Mouse (Mus musculus) forebrain, embryonic 12.5 days (tissue): ENCODE results near the gene Slc6a19. TPM values are rescaled to one million over a fixed set of nuclear protein-coding genes. Genes with fewer than 3 reads are reported as not detected.

Source experiments
- ATAC-seq: fragments of 200-750 bp; cut with Nextera tagmentation; 2 replicates; pipeline ENCODE4 v1.8.0; 2017; ENCODE audit warnings: moderate TSS enrichment; ENCODE audit not compliant: low FRiP score
- H3K27ac ChIP-seq: fragments of 300-500 bp; sonication (generic); 2 replicates; pipeline ENCODE4 v1.5.1; 2016; ENCODE audit warnings: mild to moderate bottlenecking
- H3K27me3 ChIP-seq: fragments of 300-500 bp; sonication (generic); 2 replicates; pipeline ENCODE4 v1.6.1; 2016; ENCODE audit warnings: mild to moderate bottlenecking
- H3K36me3 ChIP-seq: fragments of 300-500 bp; sonication (generic); replicated peaks from 2 replicates; pipeline ENCODE4 v1.6.1; 2016; ENCODE audit warnings: mild to moderate bottlenecking
- H3K4me1 ChIP-seq: fragments of 300-500 bp; sonication (generic); 2 replicates; pipeline ENCODE4 v1.6.1; 2016
- H3K4me2 ChIP-seq: fragments of 300-500 bp; sonication (generic); 2 replicates; pipeline ENCODE4 v1.6.1; 2016; ENCODE audit warnings: mild to moderate bottlenecking, moderate library complexity
- H3K4me3 ChIP-seq: fragments of 300-500 bp; sonication (generic); replicated peaks from 2 replicates; pipeline ENCODE4 v1.5.1; 2016; ENCODE audit warnings: mild to moderate bottlenecking
- H3K9ac ChIP-seq: fragments of 300-500 bp; sonication (generic); 2 replicates; pipeline ENCODE4 v1.6.1; 2016; ENCODE audit warnings: mild to moderate bottlenecking
- H3K9me3 ChIP-seq: fragments of 300-500 bp; sonication (generic); 2 replicates; pipeline ENCODE4 v1.6.1; 2016
- WGBS: fragments of 180-500 bp; shearing (Covaris S2); methylation state at CpG from one replicate; pipeline ENCODE4 v1.1.7; 2016; 5-methylcytosine and 5-hydroxymethylcytosine counted together
- polyA plus RNA-seq: library from polyadenylated mRNA; unstranded; fragments of >200 nt; fragmentation: Nextera tagmentation; extraction: Ambion mirVana; gene quantifications from 2 replicates; pipeline ENCODE4 v1.2.1, GENCODE M21; 2016

Gene Slc6a19
- polyA plus RNA-seq, 1 experiment from 2014 or later: 0.22 TPM

- H3K27ac ChIP-seq: no peak overlapping the region
- no peak overlapping the region for H3K4me2 ChIP-seq
- peaks cover 6% of the 10 kb centered on the region; the same call in 1 of the 2 replicates for H3K36me3 ChIP-seq
- H3K4me1 ChIP-seq: no peaks in the 10 kb centered on the region
- H3K27me3 ChIP-seq: no peaks in the 10 kb centered on the region
- H3K9me3 ChIP-seq: no peaks in the 10 kb centered on the region
- WGBS: 91% methylated on average over 4 of the region's 4 CpGs
- no peak overlapping the region for H3K9ac ChIP-seq
- ATAC-seq: no peak
- H3K4me3 ChIP-seq: no peak overlapping the region
Observed at GRCm38 (mm10) chr13:73641296-73641695, 63.4 kb downstream of the Slc6a19 start.

GRCm38 (mm10) chr13:73637826-73638225, 66.8 kb downstream of the Slc6a19 start:
- Histone ChIP-seq H3K27ac (no peak overlapping the region), H3K36me3 (peaks cover 24% of the 10 kb centered on the region), H3K9ac (no peak overlapping the region), H3K9me3 (no peaks in the 10 kb centered on the region), H3K4me2 (no peak overlapping the region), H3K27me3 (no peaks in the 10 kb centered on the region), H3K4me1 (no peaks in the 10 kb centered on the region), H3K4me3 (no peak overlapping the region)
- WGBS: 89% methylated on average over 5 of the region's 6 CpGs
- no peak for ATAC-seq

- H3K27me3 ChIP-seq: no peaks in the 10 kb centered on the region
- no peak overlapping the region for H3K9ac ChIP-seq
- H3K36me3 ChIP-seq: peaks cover 18% of the 10 kb centered on the region
- H3K4me3 ChIP-seq: no peak overlapping the region
- H3K9me3 ChIP-seq: no peaks in the 10 kb centered on the region
- H3K4me1 ChIP-seq: peaks cover 22% of the 10 kb centered on the region
- H3K4me2 ChIP-seq: no peak overlapping the region
- no peak overlapping the region for H3K27ac ChIP-seq
- ATAC-seq: no peak
- 95% methylated on average over 3 of the region's 3 CpGs for WGBS
Observed at GRCm38 (mm10) chr13:73631837-73632236, 72.8 kb downstream of the Slc6a19 start.

Other genes with a start within 250 kb of the Slc6a19 start
- gene Lpcat1, start 237.7 kb downstream of the Slc6a19 start, polyA plus RNA-seq: 65.9 and 67.0 TPM in 2 replicates
- 0.15 TPM in 1 of 2 replicates, not detected in the other for gene Slc6a3, start 168.1 kb downstream of the Slc6a19 start, polyA plus RNA-seq
- 103 and 108 TPM in 2 replicates for gene Clptm1l, start 100.9 kb downstream of the Slc6a19 start, polyA plus RNA-seq
- 6.9 and 8.0 TPM in 2 replicates for gene Tert, start 78.0 kb downstream of the Slc6a19 start, polyA plus RNA-seq
- gene Slc6a18, start 26.8 kb downstream of the Slc6a19 start, polyA plus RNA-seq: not detected in 2 replicates
- gene Slc12a7, start 28.2 kb upstream of the Slc6a19 start, polyA plus RNA-seq: 40.6 and 48.9 TPM in 2 replicates
- gene Nkd2, start 142.8 kb upstream of the Slc6a19 start, polyA plus RNA-seq: 7.9 and 8.8 TPM in 2 replicates
- 45.3 and 47.2 TPM in 2 replicates for gene Trip13, start 232.9 kb upstream of the Slc6a19 start, polyA plus RNA-seq
- 77.5 and 82.6 TPM in 2 replicates for gene Brd9, start 232.9 kb upstream of the Slc6a19 start, polyA plus RNA-seq